Mouse (Mus musculus) limb, embryonic 10.5 days (tissue): ENCODE measurements around the gene Plxnd1. TPM values are rescaled to one million over a fixed set of nuclear protein-coding genes. Genes with fewer than 3 reads are reported as not detected.

ENCODE experiments used
- DNase-seq: peaks from one replicate; pipeline ENCODE4 v3.0.0-alpha.2; 2017; ENCODE audit warnings: low spot score
- H3K27ac ChIP-seq: fragments of 300-500 bp; sonication (generic); 2 replicates; pipeline ENCODE4 v1.5.1; 2016; ENCODE audit warnings: mild to moderate bottlenecking
- H3K27me3 ChIP-seq: fragments of 300-500 bp; sonication (generic); 2 replicates; pipeline ENCODE4 v1.6.1; 2016; ENCODE audit warnings: low read depth, mild to moderate bottlenecking; ENCODE audit not compliant: poor library complexity, severe bottlenecking
- H3K36me3 ChIP-seq: fragments of 300-500 bp; sonication (generic); 2 replicates; pipeline ENCODE4 v1.6.1; 2016; ENCODE audit warnings: mild to moderate bottlenecking, moderate library complexity
- H3K4me1 ChIP-seq: fragments of 300-500 bp; sonication (generic); 2 replicates; pipeline ENCODE4 v1.6.1; 2016
- H3K4me3 ChIP-seq: fragments of 300-500 bp; sonication (generic); 2 replicates; pipeline ENCODE4 v1.5.1; 2016; ENCODE audit warnings: mild to moderate bottlenecking, moderate library complexity
- H3K9me3 ChIP-seq: fragments of 300-500 bp; sonication (generic); replicated peaks from 2 replicates; pipeline ENCODE4 v1.6.1; 2016; ENCODE audit warnings: mild to moderate bottlenecking
- WGBS: fragments of 180-500 bp; shearing (Covaris S2); methylation state at CpG from one replicate; pipeline ENCODE4 v1.1.7; 2016; 5-methylcytosine and 5-hydroxymethylcytosine counted together
- polyA plus RNA-seq: library from polyadenylated mRNA; unstranded; fragments of >200 nt; fragmentation: Nextera tagmentation; extraction: Ambion mirVana; gene quantifications from 2 replicates; pipeline ENCODE4 v1.2.1, GENCODE M21; 2016

Gene Plxnd1
- polyA plus RNA-seq, 1 experiment from 2014 or later = 27.9 TPM

- Histone ChIP-seq H3K27ac (no peak overlapping the region), H3K4me1 (peaks cover 17% of the 10 kb centered on the region), H3K9me3 (no peaks in the 10 kb centered on the region), H3K27me3 (peaks cover 4% of the 10 kb centered on the region; the same call in 1 of the 2 replicates), H3K4me3 (no peak overlapping the region), H3K36me3 (no peaks in the 10 kb centered on the region)
- 79% methylated on average over 9 of the region's 9 CpGs for whole genome bisulfite sequencing
- DNase-seq = no peak
Observed at GRCm38 (mm10) chr6:115943498-115944427, 51.0 kb downstream of the Plxnd1 start.

DNA sequence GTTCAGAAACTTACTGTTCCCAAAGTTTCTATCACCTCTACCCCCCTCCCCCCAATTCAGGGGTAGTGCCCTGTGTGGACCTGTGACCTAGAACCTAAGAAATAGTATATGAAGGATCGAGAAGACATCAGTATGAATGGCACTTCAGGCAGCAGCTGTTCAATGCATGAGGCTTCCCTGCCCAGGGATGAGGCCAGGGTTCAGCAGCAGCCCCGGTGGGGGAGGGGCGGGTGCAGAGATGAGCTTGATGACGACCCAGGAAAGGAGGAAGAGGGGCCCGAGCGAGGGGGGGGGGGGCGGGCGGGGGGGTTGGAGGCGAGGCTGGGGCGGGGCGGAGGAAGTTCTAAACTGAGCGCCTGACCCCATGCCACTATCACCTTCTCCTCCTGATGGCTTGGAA, 53.7 kb downstream of the Plxnd1 start:
- Histone ChIP-seq H3K27ac (no peak overlapping the region), H3K36me3 (no peaks in the 10 kb centered on the region), H3K9me3 (no peaks in the 10 kb centered on the region), H3K27me3 (peaks cover 4% of the 10 kb centered on the region; the same call in 1 of the 2 replicates), H3K4me1 (peaks cover 11% of the 10 kb centered on the region), H3K4me3 (no peak overlapping the region)
- DNase-seq = no peak
- WGBS = 9% methylated on average over 8 of the region's 12 CpGs

DNA sequence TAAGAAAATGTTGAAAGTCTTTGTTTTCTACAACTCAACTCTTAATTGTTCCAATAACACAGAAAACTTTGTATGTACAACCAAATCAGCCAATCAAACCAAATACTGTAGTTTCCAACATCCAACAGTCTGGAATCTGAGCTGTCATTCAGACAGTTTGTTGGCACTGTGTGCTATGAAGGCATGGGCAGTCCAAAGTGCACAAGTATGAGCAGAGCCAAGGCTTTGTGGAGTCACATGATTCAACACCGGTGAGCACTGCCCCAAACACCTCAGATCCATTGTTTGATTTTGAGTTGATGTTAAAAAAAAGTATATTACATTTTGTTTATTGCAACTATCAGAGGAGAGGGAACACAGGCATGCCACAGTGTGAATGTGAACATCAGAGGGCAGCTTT, 54.2 kb downstream of the Plxnd1 start:
- no peak for DNase-seq
- Histone ChIP-seq H3K4me1 (peaks cover 11% of the 10 kb centered on the region), H3K27ac (no peak overlapping the region), H3K27me3 (peaks cover 4% of the 10 kb centered on the region; the same call in 1 of the 2 replicates), H3K36me3 (no peaks in the 10 kb centered on the region), H3K9me3 (no peaks in the 10 kb centered on the region), H3K4me3 (no peak overlapping the region)
- 88% methylated on average over 1 of the region's 1 CpGs for WGBS

DNA sequence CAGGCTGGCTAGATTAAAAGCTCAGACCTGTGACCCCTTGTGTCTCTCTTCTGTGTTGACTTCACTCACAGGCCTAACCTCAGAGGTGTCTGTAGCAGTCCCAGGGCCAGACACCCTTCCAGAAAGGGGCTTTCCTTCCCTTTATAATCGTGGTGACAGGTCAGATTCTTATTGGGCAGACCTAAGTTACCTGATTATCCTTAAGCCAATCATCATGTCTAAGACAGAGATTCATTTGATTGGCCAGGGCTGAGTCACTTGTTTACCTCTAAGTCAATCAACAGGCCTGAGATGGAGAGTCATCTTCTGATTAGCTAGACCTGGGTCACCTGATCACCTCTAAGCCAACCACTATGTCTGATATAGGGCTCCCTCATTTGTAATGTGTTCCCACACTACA, 56.0 kb downstream of the Plxnd1 start:
- H3K36me3 ChIP-seq = no peaks in the 10 kb centered on the region
- WGBS = 77% methylated on average over 1 of the region's 1 CpGs
- H3K27ac ChIP-seq = no peak overlapping the region
- DNase-seq = no peak
- peaks cover 11% of the 10 kb centered on the region for H3K4me1 ChIP-seq
- no peak overlapping the region for H3K4me3 ChIP-seq
- peaks cover 4% of the 10 kb centered on the region; the same call in 1 of the 2 replicates for H3K27me3 ChIP-seq
- H3K9me3 ChIP-seq = no peaks in the 10 kb centered on the region

DNA sequence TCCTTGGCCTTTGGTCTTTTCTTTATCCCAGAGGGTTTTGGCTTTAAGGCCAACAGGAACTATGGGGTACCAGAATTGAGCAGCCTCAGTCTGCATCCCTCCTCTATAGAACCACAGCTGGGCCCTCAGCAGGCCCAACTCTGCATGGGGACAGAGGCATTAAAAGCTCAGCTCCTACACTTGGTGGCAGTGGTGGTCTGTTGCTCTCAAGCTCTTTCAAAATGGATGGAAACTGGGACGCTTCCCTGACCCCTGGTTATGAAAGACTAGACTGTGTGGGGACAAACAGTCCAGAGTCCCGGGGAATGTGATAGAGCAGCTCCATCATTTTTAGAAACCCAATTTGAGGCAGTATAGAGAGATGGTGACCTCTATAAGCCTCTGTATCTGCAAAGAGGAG, 56.8 kb downstream of the Plxnd1 start:
- Histone ChIP-seq H3K36me3 (no peaks in the 10 kb centered on the region), H3K27me3 (peaks cover 4% of the 10 kb centered on the region; the same call in 1 of the 2 replicates), H3K4me1 (peaks cover 11% of the 10 kb centered on the region), H3K27ac (no peak overlapping the region), H3K4me3 (no peak overlapping the region), H3K9me3 (no peaks in the 10 kb centered on the region)
- DNase-seq = no peak
- 95% methylated on average over 2 of the region's 2 CpGs for WGBS

DNA sequence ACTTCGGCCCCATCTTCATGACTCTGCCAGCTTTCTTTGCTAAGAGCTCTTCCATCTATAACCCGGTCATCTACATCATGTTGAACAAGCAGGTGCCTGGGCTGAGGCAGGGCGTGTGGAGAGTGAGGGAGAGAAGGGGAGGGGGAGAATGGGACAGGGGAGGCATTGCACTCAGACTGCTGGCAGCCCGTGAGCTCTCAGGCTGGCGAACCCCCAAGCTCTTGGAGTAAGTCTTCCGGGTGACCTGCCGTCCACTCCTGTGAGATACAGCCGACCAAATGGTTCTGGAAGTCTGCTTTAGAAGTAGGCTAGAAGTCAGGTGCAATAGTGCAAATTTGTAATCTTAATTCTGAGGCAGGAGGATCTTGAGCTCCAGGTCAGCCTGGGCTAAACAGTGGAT, 59.3 kb downstream of the Plxnd1 start:
- Histone ChIP-seq H3K36me3 (no peaks in the 10 kb centered on the region), H3K4me3 (no peak overlapping the region), H3K4me1 (peaks cover 5% of the 10 kb centered on the region), H3K27ac (0 out of 2 replicates have a peak overlapping the region, but pooled peaks have one; percentile 2), H3K27me3 (no peaks in the 10 kb centered on the region), H3K9me3 (no peaks in the 10 kb centered on the region)
- no peak for DNase-seq
- WGBS = 88% methylated on average over 8 of the region's 8 CpGs

DNA sequence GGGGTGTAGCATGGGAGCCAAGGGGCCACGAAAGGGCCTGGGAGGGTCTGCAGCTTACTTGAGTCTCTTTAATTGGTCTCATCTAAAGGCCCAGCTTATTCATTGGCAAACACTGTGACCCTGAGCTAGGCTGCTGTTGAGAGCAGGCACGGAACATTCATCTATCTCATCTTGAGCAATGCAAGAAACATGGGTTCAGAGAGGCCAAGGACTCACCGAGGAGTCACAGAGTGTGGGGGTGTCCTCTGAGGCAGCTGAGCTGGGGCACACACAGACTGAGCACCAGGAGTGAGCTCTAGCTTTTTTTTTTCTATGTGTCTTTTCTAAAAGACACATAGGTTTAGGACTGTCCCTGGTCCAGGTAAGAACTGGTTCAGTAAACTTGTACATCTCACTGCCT, 62.4 kb downstream of the Plxnd1 start:
- Histone ChIP-seq H3K4me1 (peaks cover 33% of the 10 kb centered on the region), H3K4me3 (no peak overlapping the region), H3K9me3 (no peaks in the 10 kb centered on the region), H3K27me3 (no peaks in the 10 kb centered on the region), H3K27ac (no peak overlapping the region), H3K36me3 (no peaks in the 10 kb centered on the region)
- WGBS = 94% methylated on average over 3 of the region's 3 CpGs
- no peak for DNase-seq

DNA sequence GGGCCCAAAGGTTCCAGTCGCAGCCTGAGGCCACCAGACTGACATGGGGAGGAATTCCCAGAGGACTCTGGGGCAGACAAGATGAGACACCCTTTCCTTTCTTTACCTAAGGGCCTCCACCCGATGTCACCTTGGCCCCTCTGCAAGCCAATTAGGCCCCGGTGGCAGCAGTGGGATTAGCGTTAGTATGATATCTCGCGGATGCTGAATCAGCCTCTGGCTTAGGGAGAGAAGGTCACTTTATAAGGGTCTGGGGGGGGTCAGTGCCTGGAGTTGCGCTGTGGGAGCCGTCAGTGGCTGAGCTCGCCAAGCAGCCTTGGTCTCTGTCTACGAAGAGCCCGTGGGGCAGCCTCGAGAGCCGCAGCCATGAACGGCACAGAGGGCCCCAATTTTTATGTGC, 63.2 kb downstream of the Plxnd1 start, which contains the start of gene Rho:
Gene Rho, plus strand, starts transcription at position 110 of the 400 bp plus-strand sequence.
- Histone ChIP-seq H3K9me3 (no peaks in the 10 kb centered on the region), H3K36me3 (no peaks in the 10 kb centered on the region), H3K4me3 (no peak within 1 kb of the TSS), H3K27ac (0 out of 2 replicates have a peak within 1 kb of the TSS, but pooled peaks have one; percentile 2), H3K27me3 (no peaks in the 10 kb centered on the region), H3K4me1 (peaks cover 40% of the 10 kb centered on the region)
- DNase-seq = no peak
- 91% methylated on average over 14 of the region's 14 CpGs for WGBS

GRCm38 (mm10) chr6:115930018-115930417, 64.8 kb downstream of the Plxnd1 start:
- Histone ChIP-seq H3K9me3 (no peaks in the 10 kb centered on the region), H3K27ac (peak overlapping the region; percentile 65), H3K4me3 (no peak overlapping the region), H3K4me1 (peaks cover 57% of the 10 kb centered on the region), H3K27me3 (no peaks in the 10 kb centered on the region), H3K36me3 (no peaks in the 10 kb centered on the region)
- DNase-seq = no peak
- WGBS = 54% methylated on average over 5 of the region's 5 CpGs

DNA sequence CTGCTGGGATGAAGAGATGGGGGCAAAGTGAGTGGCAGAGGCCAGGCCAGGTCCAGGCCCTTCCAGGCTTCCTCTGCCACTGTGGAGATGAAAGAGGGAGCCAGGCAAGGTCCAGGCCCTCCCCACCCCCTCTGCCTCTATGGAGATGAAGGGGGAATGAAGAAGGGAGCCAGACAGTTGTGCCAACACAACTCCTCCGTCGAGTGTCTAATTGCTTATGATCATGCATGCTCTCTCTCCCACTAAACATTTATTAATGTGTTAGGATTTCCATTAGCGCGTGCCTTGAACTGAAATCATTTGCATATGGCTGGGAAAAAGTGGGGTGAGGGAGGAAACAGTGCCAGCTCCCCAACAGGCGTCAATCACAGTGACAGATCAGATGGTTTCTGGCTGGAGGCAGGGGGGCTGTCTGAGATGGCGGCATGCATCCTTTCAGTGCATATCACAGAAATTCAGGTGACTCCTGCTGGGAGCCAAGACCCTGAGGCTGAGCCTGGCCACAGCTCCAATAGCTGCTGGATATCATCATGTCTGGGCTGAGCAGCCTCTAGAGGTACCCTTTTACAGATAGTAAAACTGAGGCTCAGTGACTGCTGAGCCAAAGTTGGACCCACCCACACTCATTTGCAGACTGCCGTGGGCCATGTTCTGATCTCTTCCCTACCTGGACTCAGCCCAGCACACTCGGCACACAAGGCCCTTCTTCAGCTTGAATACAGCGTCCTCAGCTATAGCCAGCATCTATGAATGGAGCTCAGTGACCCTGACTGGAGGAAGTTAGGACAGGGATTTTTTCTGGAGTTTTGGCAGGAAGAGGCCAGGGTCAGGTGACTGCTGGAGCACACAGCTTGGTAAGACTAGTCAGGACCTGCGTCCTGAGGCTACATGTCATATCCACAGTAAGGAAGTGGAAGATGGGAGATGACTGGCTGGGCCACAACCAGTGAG, 67.2 kb downstream of the Plxnd1 start:
- 83% methylated on average over 10 of the region's 10 CpGs for WGBS
- Histone ChIP-seq H3K4me1 (peaks cover 69% of the 10 kb centered on the region), H3K36me3 (no peaks in the 10 kb centered on the region), H3K27me3 (no peaks in the 10 kb centered on the region), H3K9me3 (no peaks in the 10 kb centered on the region), H3K27ac (peak overlapping the region; percentile 72), H3K4me3 (no peak overlapping the region)
- DNase-seq = no peak

GRCm38 (mm10) chr6:115926416-115926815, 68.4 kb downstream of the Plxnd1 start:
- Histone ChIP-seq H3K27ac (peak overlapping the region; percentile 65), H3K4me3 (no peak overlapping the region; the same call in 1 of the 2 replicates), H3K4me1 (peaks cover 69% of the 10 kb centered on the region), H3K27me3 (no peaks in the 10 kb centered on the region), H3K9me3 (no peaks in the 10 kb centered on the region), H3K36me3 (no peaks in the 10 kb centered on the region)
- DNase-seq = no peak
- WGBS = 51% methylated on average over 10 of the region's 10 CpGs

DNA sequence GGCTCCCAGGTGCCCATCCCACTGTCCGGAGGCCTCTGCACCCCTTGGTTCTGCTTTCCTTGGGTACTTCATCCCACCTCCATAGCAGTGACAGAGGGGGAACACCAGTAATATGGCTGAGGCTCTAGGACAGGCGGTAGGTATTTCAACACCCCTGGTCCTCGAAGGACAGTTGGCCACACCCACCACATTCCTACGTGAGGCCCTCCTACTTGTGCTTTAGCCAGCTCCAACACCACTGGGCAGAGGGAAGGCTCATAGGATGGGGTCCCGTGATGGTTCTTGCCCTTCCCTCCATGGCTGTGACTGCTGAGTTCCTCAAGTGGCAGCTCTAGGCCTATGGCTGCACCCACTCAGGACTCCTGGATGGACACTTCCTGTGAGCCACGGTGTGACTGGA, 70.0 kb downstream of the Plxnd1 start:
- no peak for DNase-seq
- Histone ChIP-seq H3K27me3 (no peaks in the 10 kb centered on the region), H3K4me3 (no peak overlapping the region), H3K4me1 (peaks cover 57% of the 10 kb centered on the region), H3K36me3 (peaks cover 7% of the 10 kb centered on the region), H3K9me3 (no peaks in the 10 kb centered on the region), H3K27ac (0 out of 2 replicates have a peak overlapping the region, but pooled peaks have one; percentile 65)
- WGBS = 36% methylated on average over 6 of the region's 6 CpGs
